Mouse (Mus musculus): ENCODE measurements at regions not wholly inside any gene's neighbourhood (a gene's known extent, or its start where the extent isn't known, plus 50 kb on each side); places are given as distances from the start of the nearest gene placed in this dataset.

DNA sequence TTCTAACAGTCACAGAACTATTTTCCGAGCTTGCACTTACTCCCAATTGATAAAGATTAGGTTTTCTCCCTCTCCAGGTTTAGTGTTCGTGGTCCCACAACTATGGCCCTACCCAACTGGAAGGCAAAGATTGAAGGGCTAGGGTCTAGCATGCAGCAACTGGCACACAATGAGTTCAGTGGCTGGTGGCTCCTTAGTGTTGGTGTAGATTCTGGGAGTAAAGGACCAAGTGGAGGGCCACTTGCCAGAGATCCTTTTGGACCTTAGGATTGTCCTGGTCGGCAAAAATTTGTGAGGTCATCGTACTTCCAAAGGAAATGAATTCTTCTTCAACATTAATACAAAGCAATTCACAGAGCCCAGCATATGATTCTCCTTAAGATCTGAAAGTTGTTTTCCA lies 114.8 kb upstream of the Trib2 start:
- TF ChIP-seq CTCF (conservative IDR thresholded peaks at IDR 0.05; ENCODE audit: insufficient read depth, insufficient read length, low read depth, low read length) (no peak), POLR2A (IDR thresholded peaks at IDR 0.05; ENCODE audit: low read depth, low read length) (no peak)

Measured in kidney, adult 2 months (tissue).